Mouse (Mus musculus) C2C12 (cell line): ENCODE data around the gene Spaca9.

Experiments used
- CTCF ChIP-seq: IDR thresholded peaks from one replicate; pipeline ENCODE4 v1.5.1; 2011; ENCODE audit not compliant: control insufficient read depth, insufficient read depth, insufficient read length
- MAX ChIP-seq: IDR thresholded peaks from one replicate; pipeline ENCODE4 v1.6.1; 2011; ENCODE audit warnings: mild to moderate bottlenecking, control low read depth

DNA sequence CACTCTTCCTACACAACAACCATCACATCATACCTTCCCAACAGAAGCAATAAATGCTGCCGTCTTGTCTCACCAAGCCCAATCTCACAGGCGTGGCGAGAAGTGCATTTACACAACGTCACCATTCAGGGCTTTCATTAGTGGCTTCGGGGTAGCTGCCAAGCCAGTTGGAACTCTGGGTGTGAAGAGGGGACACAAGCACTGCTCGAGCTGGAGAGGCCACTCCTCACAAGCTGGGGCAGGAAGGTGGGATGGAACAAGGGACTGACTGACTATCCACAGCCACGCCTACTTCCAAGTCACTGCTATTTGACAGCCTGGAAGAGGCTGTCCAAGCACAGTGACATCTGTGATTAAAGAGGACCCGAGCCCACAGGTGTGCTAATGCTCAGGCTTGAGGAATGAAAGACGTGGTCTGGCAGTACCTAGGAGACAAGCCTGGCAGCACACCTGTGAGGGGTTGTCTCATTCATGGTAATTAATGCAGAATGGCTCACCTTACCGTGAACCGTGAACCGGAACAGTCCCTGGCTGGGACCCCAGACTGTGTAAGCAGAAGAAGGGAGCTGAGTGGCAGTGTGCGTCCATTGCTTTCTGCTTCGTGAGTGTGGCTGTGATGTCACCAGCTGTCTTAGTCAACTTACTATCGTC, 47.3 kb upstream of the Spaca9 start:
- no peak for TF ChIP-seq CTCF
- TF ChIP-seq MAX = no peak
